Mouse (Mus musculus) liver, adult 2 months (tissue): ENCODE data around the gene Inpp5k.

Experiments
- CTCF ChIP-seq: fragments of 200-500 bp; IDR thresholded peaks from 2 replicates; pipeline ENCODE4 v1.5.1; 2011; ENCODE audit warnings: low read depth, low read length, control low read depth
- POLR2A ChIP-seq: fragments of 200-500 bp; IDR thresholded peaks from 2 replicates; pipeline ENCODE4 v1.6.1; 2011; ENCODE audit warnings: low read length, control low read depth; ENCODE audit not compliant: insufficient read depth; ENCODE audit errors: extremely low read depth

DNA sequence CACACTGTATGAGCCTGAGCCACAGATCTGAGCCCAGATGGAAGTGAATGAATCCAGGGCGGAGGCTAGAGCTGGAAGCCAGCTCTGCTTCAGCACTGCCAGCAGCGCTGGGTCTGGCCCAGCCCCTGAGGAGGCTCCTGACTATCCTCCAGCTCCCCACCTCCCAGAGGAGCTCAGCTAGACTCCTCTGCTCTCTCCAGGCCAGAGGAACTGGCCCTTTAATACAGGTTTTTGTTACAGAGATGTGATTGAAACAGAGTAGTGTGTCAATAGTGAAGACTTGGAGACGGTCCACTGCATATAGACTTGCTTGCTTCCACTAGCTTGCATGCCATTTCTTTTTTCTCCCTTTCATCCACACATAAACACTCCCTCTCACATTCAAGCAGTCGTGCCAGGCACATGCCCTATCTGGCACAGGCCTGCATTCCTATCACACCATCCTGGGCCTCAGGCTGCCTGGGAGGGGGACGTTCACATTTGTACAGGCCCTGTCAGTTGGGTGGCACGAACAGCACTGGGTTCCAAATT is 17.0 kb downstream of the Inpp5k start:
- TF ChIP-seq CTCF, result no peak
- TF ChIP-seq POLR2A, result no peak
